ENCODE assay signal across 1 mouse cellular context in the genomic region with DNA sequence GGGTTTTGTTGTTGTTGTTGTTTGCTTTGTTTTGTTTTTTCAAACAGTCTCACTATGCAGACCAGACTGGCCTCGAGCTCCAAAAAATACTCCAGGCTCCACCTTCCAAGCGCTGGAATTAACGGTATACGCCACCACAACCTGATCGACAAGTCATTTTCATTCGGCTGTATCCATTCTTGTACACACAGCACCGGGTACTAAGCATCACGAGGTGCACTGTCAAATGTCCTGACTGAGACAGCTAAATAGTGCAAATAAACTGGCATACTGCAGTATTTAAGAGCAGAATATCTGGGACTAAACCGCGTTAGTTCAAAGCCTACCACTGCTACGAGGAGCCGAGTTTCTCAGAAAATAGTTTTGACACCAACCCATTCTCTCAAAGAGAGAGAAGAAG.
TF ChIP-seq lines count a peak whose summit lies in the region.

No protein-coding gene starts in this region.

TF ChIP-seq in MEL, 35 proteins besides CTCF, POLR2A, EP300 and RAD21:
- no peak for TF ChIP-seq JUND (IDR thresholded peaks at IDR 0.05; ENCODE audit: low read depth, low read length)
- no peak for TF ChIP-seq HCFC1 (IDR thresholded peaks at IDR 0.05; ENCODE audit: low read depth, low read length)
- no peak for TF ChIP-seq USF1 (IDR thresholded peaks at IDR 0.05; ENCODE audit: low read depth, low read length)
- peak; percentile 28; the same call in 1 of the 2 replicates for TF ChIP-seq TBP (IDR thresholded peaks at IDR 0.05; ENCODE audit: low read depth, low read length)
- TF ChIP-seq MAZ (IDR thresholded peaks at IDR 0.05; ENCODE audit: low read depth, low read length): no peak
TF ChIP-seq in MEL: peak in this region for 1.
